Mouse (Mus musculus) frontal cortex, adult 2 months (tissue): ENCODE data around the gene Fbln7. TPM values are rescaled to one million over a fixed set of nuclear protein-coding genes. Genes with fewer than 3 reads are reported as not detected.

ENCODE experiments used
- DNase-seq, 2 experiments: peaks; one replicate each; pipeline ENCODE4 v3.0.0; 2022; ENCODE audit warnings: low spot score in 1 of 2; ENCODE audit errors: extremely low spot score in 1 of 2
- polyA plus RNA-seq: library from polyadenylated mRNA; depleted of rRNA; stranded (reverse); fragments of >200 nt; gene quantifications from 2 replicates; pipeline ENCODE4 v1.2.3, GENCODE M21; 2012; rRNA removed

Fbln7 gene
- polyA plus RNA-seq, result 1.6 and 1.9 TPM in 2 replicates

GRCm38 (mm10) chr2:128862636-128863035, at the start of gene Fbln7:
Gene Fbln7, plus strand, starts transcription at chr2:128862981.
- no peak for DNase-seq

- no peak for DNase-seq
Observed at GRCm38 (mm10) chr2:128816311-128816710, 46.5 kb upstream of the Fbln7 start.

- DNase-seq, result no peak
Observed at GRCm38 (mm10) chr2:128816916-128817315, 45.9 kb upstream of the Fbln7 start.

- DNase-seq, result peak in 1 of 2 experiments; percentile 86
Observed at GRCm38 (mm10) chr2:128817387-128817785, 45.4 kb upstream of the Fbln7 start.

GRCm38 (mm10) chr2:128817786-128818681, 44.7 kb upstream of the Fbln7 start, which contains the start of gene Tmem87b:
Gene Tmem87b, plus strand, starts transcription at chr2:128818118.
- peak; percentile 92 to 98 for DNase-seq

- DNase-seq, result no peak
Observed at GRCm38 (mm10) chr2:128818956-128819643, 43.7 kb upstream of the Fbln7 start.

GRCm38 (mm10) chr2:128820631-128821030, 42.1 kb upstream of the Fbln7 start:
- no peak for DNase-seq

GRCm38 (mm10) chr2:128823893-128824292, 38.9 kb upstream of the Fbln7 start:
- DNase-seq, result no peak

GRCm38 (mm10) chr2:128827787-128828186, 35.0 kb upstream of the Fbln7 start:
- no peak for DNase-seq

- no peak for DNase-seq
Observed at GRCm38 (mm10) chr2:128832611-128833010, 30.2 kb upstream of the Fbln7 start.

GRCm38 (mm10) chr2:128833035-128833434, 29.7 kb upstream of the Fbln7 start:
- no peak for DNase-seq

- DNase-seq, result no peak
Observed at GRCm38 (mm10) chr2:128833435-128833834, 29.3 kb upstream of the Fbln7 start.

GRCm38 (mm10) chr2:128837531-128837930, 25.2 kb upstream of the Fbln7 start:
- DNase-seq, result no peak

- no peak for DNase-seq
Observed at GRCm38 (mm10) chr2:128838611-128839010, 24.2 kb upstream of the Fbln7 start.

- DNase-seq, result no peak
Observed at GRCm38 (mm10) chr2:128839501-128839900, 23.3 kb upstream of the Fbln7 start.

GRCm38 (mm10) chr2:128842437-128842836, 20.3 kb upstream of the Fbln7 start:
- DNase-seq, result no peak

- no peak for DNase-seq
Observed at GRCm38 (mm10) chr2:128850036-128850435, 12.7 kb upstream of the Fbln7 start.

GRCm38 (mm10) chr2:128856673-128857072, 6.1 kb upstream of the Fbln7 start:
- DNase-seq, result no peak

- DNase-seq, result no peak
Observed at GRCm38 (mm10) chr2:128858962-128859361, 3.8 kb upstream of the Fbln7 start.

- no peak for DNase-seq
Observed at GRCm38 (mm10) chr2:128859861-128860260, 2.9 kb upstream of the Fbln7 start.

- peak in 1 of 2 experiments; percentile 29 for DNase-seq
Observed at GRCm38 (mm10) chr2:128863777-128864331, 1.1 kb downstream of the Fbln7 start.
